8 mouse cellular contexts compared by ENCODE assay signal in the genomic region with DNA sequence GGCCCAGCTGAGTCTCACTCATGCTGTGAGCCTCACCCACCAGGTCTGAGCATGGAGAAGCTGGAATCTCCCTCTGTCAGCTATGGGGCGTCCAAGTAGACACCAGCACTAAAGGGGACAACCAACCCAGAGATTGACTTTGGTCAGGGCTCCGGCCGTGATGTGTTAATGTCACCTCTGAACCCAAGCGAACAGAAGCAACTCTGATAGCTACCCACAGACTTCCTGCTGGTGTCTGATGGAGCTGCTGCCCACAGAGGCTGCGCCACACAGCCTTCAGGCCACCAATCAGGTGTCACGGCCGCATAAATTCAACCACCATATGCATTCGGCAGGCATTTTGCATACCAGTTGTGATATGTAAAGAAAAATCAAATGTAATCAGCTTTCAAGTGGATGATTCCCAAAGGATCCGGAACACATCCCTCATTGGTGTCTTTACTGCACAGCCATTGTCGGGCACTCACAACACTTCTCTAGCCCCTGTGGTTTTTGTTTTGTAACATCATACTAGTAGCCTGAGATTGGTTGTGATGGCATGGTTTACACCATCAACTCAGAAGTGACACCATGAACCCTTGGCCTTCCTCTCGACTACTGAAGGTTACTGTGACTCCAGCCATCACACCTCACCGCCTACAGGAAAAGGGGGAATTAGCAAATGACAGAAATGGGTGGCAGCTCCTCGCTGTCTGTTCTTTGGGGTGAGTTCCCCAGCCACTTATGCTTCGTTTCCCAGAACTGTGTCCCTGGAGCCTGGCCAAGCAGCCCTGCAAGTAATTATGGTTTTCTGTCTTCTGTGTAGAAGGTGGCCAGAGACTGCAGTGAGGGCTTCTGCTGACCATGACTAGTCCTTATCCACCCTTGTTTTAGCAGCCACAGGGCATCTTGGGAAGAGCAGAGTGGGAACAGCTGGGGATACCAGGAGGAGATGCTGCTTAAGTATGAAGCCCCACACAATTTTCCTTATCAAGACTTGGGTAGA.
DNase-seq lines count a peak whose midpoint lies in the region; ATAC-seq lines count a peak whose summit lies in the region.

No protein-coding gene starts in this region.

- peak; percentile 1; the same call in 1 of the 2 replicates for ATAC-seq in forebrain, embryonic 13.5 days
- ATAC-seq in liver, embryonic 15.5 days (ENCODE audit: insufficient read depth), result 0 out of 2 replicates have a peak, but pooled peaks have one; percentile 25

- no peaks in the 10 kb centered on the region for H3K9me3 ChIP-seq in forebrain, embryonic 13.5 days (replicated peaks)
- H3K9me3 ChIP-seq in liver, embryonic 15.5 days (replicated peaks), result no peaks in the 10 kb centered on the region

- DNase-seq in heart, postnatal 14 days, result peak; percentile 25
- no peak for DNase-seq in heart, adult 9 months (ENCODE audit: low spot score in 2 of 2)
- DNase-seq in MN1 (ENCODE audit: low spot score), result peak; percentile 71
- DNase-seq in left cerebral cortex, adult 9 months (ENCODE audit: low spot score in 2 of 2), result no peak
- DNase-seq in layer of hippocampus, adult 8-10 months (ENCODE audit: low spot score in 2 of 2), result no peak
- no peak for DNase-seq in kidney, adult 18-20 months

- WGBS in forebrain, embryonic 13.5 days, result 81% methylated on average over 14 of the region's 14 CpGs
- WGBS in liver, embryonic 15.5 days (ENCODE audit: insufficient replicate concordance), result 49% methylated on average over 14 of the region's 14 CpGs

- H3K4me3 ChIP-seq in forebrain, embryonic 13.5 days, result no peak overlapping the region
- no peak overlapping the region for H3K4me3 ChIP-seq in liver, embryonic 15.5 days (replicated peaks)

- intact Hi-C loops in heart, postnatal 14 days (cut with DNase I), result loop anchor here (5.0 kb wide), 1 partner anchor 151 kb away; no protein-coding TSS in a partner anchor

- H3K4me1 ChIP-seq in forebrain, embryonic 13.5 days, result peaks cover 35% of the 10 kb centered on the region
- peaks cover 36% of the 10 kb centered on the region for H3K4me1 ChIP-seq in liver, embryonic 15.5 days (replicated peaks)

- no peaks in the 10 kb centered on the region for H3K27me3 ChIP-seq in forebrain, embryonic 13.5 days
- no peaks in the 10 kb centered on the region for H3K27me3 ChIP-seq in liver, embryonic 15.5 days

- peak overlapping the region; percentile 72 for H3K27ac ChIP-seq in forebrain, embryonic 13.5 days
- peak overlapping the region; percentile 64 for H3K27ac ChIP-seq in liver, embryonic 15.5 days (replicated peaks)

- no peak overlapping the region for H3K4me2 ChIP-seq in forebrain, embryonic 13.5 days
- H3K4me2 ChIP-seq in liver, embryonic 15.5 days, result no peak overlapping the region

- H3K9ac ChIP-seq in forebrain, embryonic 13.5 days, result no peak overlapping the region
- H3K9ac ChIP-seq in liver, embryonic 15.5 days, result no peak overlapping the region

- H3K36me3 ChIP-seq in forebrain, embryonic 13.5 days (ENCODE audit: poor library complexity, severe bottlenecking), result peaks cover 64% of the 10 kb centered on the region
- peaks cover 17% of the 10 kb centered on the region for H3K36me3 ChIP-seq in liver, embryonic 15.5 days (replicated peaks)

Comparison
In these comparisons a context has a peak if more than half of its experiments do, and no peak if none do; other contexts are left out.
1. DNase-seq: peak in heart, postnatal 14 days (2 of 2) and MN1 (single experiment); none in heart, adult 9 months (0 of 2), left cerebral cortex, adult 9 months (0 of 2), layer of hippocampus, adult 8-10 months (0 of 2) and kidney, adult 18-20 months (single experiment).